In genomic region chr12:3307587-3307986, GRCm38 (mm10) we compare ENCODE assay signal across 10 mouse cellular contexts. TPM values are rescaled to one million over a fixed set of nuclear protein-coding genes. Genes with fewer than 3 reads are reported as not detected.
DNase-seq lines count a peak whose midpoint lies in the region; ATAC-seq and TF ChIP-seq lines count a peak whose summit lies in the region.
"Had no signal": no experiment of that assay in that cellular context is flagged by ENCODE, and none has a peak within 500 bp of the region (broad histone marks: within the 10 kb centered on the region; RNA-seq: fewer than 3 reads in every experiment).

No protein-coding gene starts in this region.

- TF ChIP-seq EP300 in liver, postnatal 0 days (IDR thresholded peaks at IDR 0.05; ENCODE audit: low read depth) = no peak

- no peaks in the 10 kb centered on the region for H3K36me3 ChIP-seq in heart, embryonic 11.5 days (ENCODE audit: control insufficient read depth, insufficient read depth, low read length)
- peaks cover 12% of the 10 kb centered on the region for H3K36me3 ChIP-seq in E14TG2a.4 (ENCODE audit: insufficient read depth, low read length)
- H3K36me3 ChIP-seq in liver, postnatal 0 days (replicated peaks; ENCODE audit: insufficient read depth, low read length) = no peaks in the 10 kb centered on the region; the same call in 1 of the 2 replicates

- no peak for DNase-seq in heart, postnatal 25 days (ENCODE audit: low spot score)
- no peak for DNase-seq in liver, postnatal 0 days
- no peak for DNase-seq in right cerebral cortex, postnatal 10 days (ENCODE audit: low spot score in 2 of 2)
- DNase-seq in adrenal gland, adult (ENCODE audit: inconsistent age in 2 of 2, low spot score in 1 of 2) = no peak
- DNase-seq: cerebellum, postnatal 25 days; lung, adult 18-20 months had no signal

- peaks cover 11% of the 10 kb centered on the region for H3K4me1 ChIP-seq in heart, embryonic 11.5 days (ENCODE audit: control insufficient read depth, insufficient read depth, low read length)
- peaks cover 52% of the 10 kb centered on the region for H3K4me1 ChIP-seq in E14TG2a.4 (replicated peaks; ENCODE audit: low read depth, low read length)
- H3K4me1 ChIP-seq in liver, postnatal 0 days (ENCODE audit: insufficient read depth) = peaks cover 25% of the 10 kb centered on the region

- WGBS in heart, embryonic 11.5 days (ENCODE audit: insufficient replicate concordance) = 28% methylated on average over 6 of the region's 6 CpGs
- 9% methylated on average over 6 of the region's 6 CpGs for WGBS in liver, postnatal 0 days (ENCODE audit: insufficient replicate concordance)

- peak overlapping the region; percentile 82 for H3K4me3 ChIP-seq in heart, embryonic 11.5 days (ENCODE audit: low read depth, low read length)
- H3K4me3 ChIP-seq in E14TG2a.4 (replicated peaks; ENCODE audit: low read length) = peak overlapping the region; percentile 97
- H3K4me3 ChIP-seq in liver, postnatal 0 days (ENCODE audit: low read depth, low read length) = peak overlapping the region; percentile 87

- no peaks in the 10 kb centered on the region for H3K27me3 ChIP-seq in heart, embryonic 11.5 days (ENCODE audit: control insufficient read depth, insufficient read depth, low read length)
- no peaks in the 10 kb centered on the region for H3K27me3 ChIP-seq in E14TG2a.4 (ENCODE audit: insufficient read depth, low read length)
- H3K27me3 ChIP-seq in liver, postnatal 0 days (ENCODE audit: insufficient read depth, low read length) = no peaks in the 10 kb centered on the region

- H3K9ac ChIP-seq in heart, embryonic 11.5 days (ENCODE audit: low read depth, low read length) = peak overlapping the region; percentile 89
- peak overlapping the region; percentile 93 for H3K9ac ChIP-seq in liver, postnatal 0 days (replicated peaks)

- ATAC-seq in heart, embryonic 11.5 days (replicated peaks; ENCODE audit: insufficient number of reproducible peaks, low FRiP score, low TSS enrichment) = no peak
- peak; percentile 12; the same call in 1 of the 2 replicates for ATAC-seq in granulocyte monocyte progenitor cell, adult 5-6 weeks (replicated peaks; ENCODE audit: poor library complexity, severe bottlenecking)
- no peak for ATAC-seq in liver, postnatal 0 days
- no peak for ATAC-seq in frontal cortex, adult (ENCODE audit: low TSS enrichment)

- H3K27ac ChIP-seq in heart, embryonic 11.5 days (ENCODE audit: low read depth, low read length) = no peak overlapping the region
- peak overlapping the region; percentile 4; the same call in 1 of the 2 replicates for H3K27ac ChIP-seq in liver, postnatal 0 days (ENCODE audit: low read depth)

- H3K4me2 ChIP-seq in heart, embryonic 11.5 days = peak overlapping the region; percentile 86
- H3K4me2 ChIP-seq in liver, postnatal 0 days (ENCODE audit: low read depth, low read length) = peak overlapping the region; percentile 68

- intact Hi-C loops in heart, postnatal 25 days (cut with DNase I) = loop anchor here (5.0 kb wide), 3 partner anchors 55 to 1610 kb away; partner anchors contain the start of gene Atad2b

- TF ChIP-seq CTCF in E14TG2a.4 (conservative IDR thresholded peaks at IDR 0.05; ENCODE audit: low read length) = no peak
- no peak for TF ChIP-seq CTCF in liver, postnatal 0 days (IDR thresholded peaks at IDR 0.05; ENCODE audit: low read depth)

- H3K9me3 ChIP-seq in heart, embryonic 11.5 days (replicated peaks; ENCODE audit: control insufficient read depth, low read length) = no peaks in the 10 kb centered on the region
- no peaks in the 10 kb centered on the region for H3K9me3 ChIP-seq in E14TG2a.4 (ENCODE audit: low read length)
- no peaks in the 10 kb centered on the region for H3K9me3 ChIP-seq in liver, postnatal 0 days (ENCODE audit: low read length)

RNA-seq across cellular contexts. Expression of gene Rab10, which starts 2.2 kb away (rescaled TPM):
- polyA plus RNA-seq in heart, embryonic 11.5 days (2014; fragmentation: Nextera tagmentation; extraction: Ambion mirVana) = 68.9 and 70.6 TPM in 2 replicates
- 100 to 1,000 TPM; 120 to 135 TPM for total RNA-seq in heart, postnatal 25 days (2021)
- 57.5 and 59.4 TPM in 2 replicates for total RNA-seq in granulocyte monocyte progenitor cell, adult 5-6 weeks (2014; fragmentation: Nextera tagmentation)
- 88.2 and 111 TPM in 2 replicates for total RNA-seq in granulocyte monocyte progenitor cell, adult 5-6 weeks (2017)
- polyA plus RNA-seq in liver, postnatal 0 days (2015; fragmentation: Nextera tagmentation; extraction: Ambion mirVana) = 31.6 and 34.6 TPM in 2 replicates

RNA-seq across cellular contexts. Expression of gene Kif3c, which starts 57.3 kb away (rescaled TPM):
- 5.9 and 8.7 TPM in 2 replicates for polyA plus RNA-seq in heart, embryonic 11.5 days (2014; fragmentation: Nextera tagmentation; extraction: Ambion mirVana)
- total RNA-seq in heart, postnatal 25 days (2021) = 1 to 10 TPM; 3.8 to 4.4 TPM
- total RNA-seq in granulocyte monocyte progenitor cell, adult 5-6 weeks (2014; fragmentation: Nextera tagmentation) = 2.7 and 7.8 TPM in 2 replicates
- total RNA-seq in granulocyte monocyte progenitor cell, adult 5-6 weeks (2017) = 3.3 and 4.4 TPM in 2 replicates
- polyA plus RNA-seq in liver, postnatal 0 days (2015; fragmentation: Nextera tagmentation; extraction: Ambion mirVana) = 0.46 and 0.52 TPM in 2 replicates
